Mouse (Mus musculus): Measurements from ENCODE around the gene Saysd1.

- TF ChIP-seq CTCF (IDR thresholded peaks at IDR 0.05; ENCODE audit: low read depth, low read length): no peak
- TF ChIP-seq TAL1 (conservative IDR thresholded peaks at IDR 0.05; ENCODE audit: low read depth, low read length): no peak
These were observed 97.4 kb downstream of the Saysd1 start for GRCm38 (mm10) chr14:20040976-20041375.

All from G1E (cell line).